Mouse (Mus musculus): Measurements from ENCODE around the gene Gm20878.
"Not testable (repeated sequence)": the region's sequence is repeated elsewhere in the genome, so short reads cannot be mapped to it uniquely, and the experiment has no call there.

The Gm20878 gene

DNA sequence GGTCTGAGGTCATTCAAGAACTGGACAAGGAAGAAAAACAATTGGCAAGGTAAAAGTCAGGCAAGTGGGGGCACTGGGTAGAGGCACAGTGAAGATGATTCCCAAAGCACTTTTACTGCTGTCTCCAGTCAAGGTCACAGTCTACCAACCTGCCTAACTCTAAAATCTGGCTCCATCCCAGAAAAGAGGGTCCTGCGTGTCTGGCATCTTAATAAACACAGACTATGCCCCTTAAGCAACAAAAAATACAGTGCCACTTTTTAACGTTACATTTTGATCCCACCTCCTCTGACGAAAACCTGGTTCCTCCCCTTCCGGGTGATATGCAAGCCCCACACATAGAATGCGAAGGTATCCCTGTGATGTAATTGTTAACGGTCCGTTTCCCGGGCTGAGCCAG is at the start of gene Gm20878:
TSS of gene Gm20878 (plus strand) at position 301 of the 400 bp plus-strand sequence.
- in situ Hi-C loops (cut with MboI, MseI): not testable (repeated sequence)

GRCm38 (mm10) chr4:41903310-41903709 is 38.1 kb upstream of the Gm20878 start, which contains the start of gene Gm21541:
Gene Gm21541, plus strand, starts transcription at chr4:41903610.
- in situ Hi-C loops (cut with MboI, MseI): loop anchor here (25.0 kb wide), 1 partner anchor 141 kb away; the partner anchor contains the start of genes Ccl27a, Galt and Sigmar1

- in situ Hi-C loops (cut with MboI, MseI): loop anchor here (10.0 kb wide), 1 partner anchor 889 kb away; the partner anchor contains the start of genes Fam205a1 and Gm12394
These were observed 24.4 kb downstream of the Gm20878 start, which contains the start of gene Fam205a4 for GRCm38 (mm10) chr4:41965758-41966157. Gene Fam205a4, plus strand, starts transcription at chr4:41966058.

All from T-helper 1 cell (primary cell).